Mouse (Mus musculus): ENCODE data around the gene Psma7. TPM values are rescaled to one million over a fixed set of nuclear protein-coding genes. Genes with fewer than 3 reads are reported as not detected.
A peak's percentile ranks its signal among the peaks of the same experiment; 100 is the strongest.

The Psma7 gene
- polyA plus RNA-seq (2015; fragmentation: Nextera tagmentation; extraction: Ambion mirVana) = 423 and 444 TPM in 2 replicates

DNA sequence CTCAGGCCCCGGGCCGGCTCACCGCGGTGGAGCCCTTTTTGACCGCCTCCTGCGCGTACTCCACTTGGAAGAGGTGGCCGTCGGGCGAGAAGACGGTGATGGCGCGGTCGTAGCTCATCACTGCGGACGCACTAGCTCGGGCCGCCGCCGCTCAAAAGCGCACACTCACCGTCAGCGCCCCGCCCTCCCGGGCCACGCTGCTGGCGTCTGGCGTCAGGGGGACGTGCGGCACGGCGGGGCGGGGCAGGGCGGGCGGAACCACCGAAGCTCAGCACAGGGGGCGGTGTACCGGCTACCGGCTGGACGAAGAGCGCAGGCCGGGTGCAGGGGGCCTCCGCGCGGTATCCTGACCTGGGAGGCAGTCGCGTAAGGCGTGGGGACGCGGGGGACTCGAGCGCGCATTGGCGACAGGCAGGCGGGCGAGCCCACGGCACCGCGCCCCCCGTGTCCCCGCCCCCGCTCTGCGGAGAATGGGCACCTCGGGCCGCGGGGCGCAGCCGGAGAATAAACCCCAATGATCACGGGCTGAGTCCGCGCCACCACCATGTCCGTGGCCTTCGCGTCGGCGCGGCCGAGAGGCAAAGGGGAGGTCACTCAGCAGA is at the start of gene Psma7, which contains the start of gene Ss18l1:
Psma7 (minus strand) TSS at position 178 of the 602 bp plus-strand sequence.
Ss18l1 (plus strand) TSS at position 254 of the 602 bp plus-strand sequence.
- peak within 1 kb of the TSS; percentile 73 for H3K9ac ChIP-seq (ENCODE audit: low read depth, low read length)
- H3K27ac ChIP-seq (ENCODE audit: low read depth, low read length) = peak within 1 kb of the TSS; percentile 89
- H3K4me2 ChIP-seq (replicated peaks; ENCODE audit: low read depth) = peak within 1 kb of the TSS; percentile 98
- TF ChIP-seq CTCF (IDR thresholded peaks at IDR 0.05; ENCODE audit: low read depth) = peak; percentile 52
- H3K27me3 ChIP-seq (replicated peaks; ENCODE audit: control insufficient read depth, insufficient read depth, low read length) = no peaks in the 10 kb centered on the region
- H3K4me3 ChIP-seq (ENCODE audit: low read depth, low read length) = peak within 1 kb of the TSS; percentile 99
- peak; percentile 94 for ATAC-seq
- H3K36me3 ChIP-seq (ENCODE audit: control insufficient read depth, insufficient read depth) = peaks cover 19% of the 10 kb centered on the region
- WGBS = under 1% methylated on average over 76 of the region's 78 CpGs
- H3K4me1 ChIP-seq (replicated peaks; ENCODE audit: control insufficient read depth, insufficient read depth, low read length) = peaks cover 5% of the 10 kb centered on the region; the same call in 1 of the 2 replicates
- no peaks in the 10 kb centered on the region for H3K9me3 ChIP-seq (ENCODE audit: control insufficient read depth)

DNA sequence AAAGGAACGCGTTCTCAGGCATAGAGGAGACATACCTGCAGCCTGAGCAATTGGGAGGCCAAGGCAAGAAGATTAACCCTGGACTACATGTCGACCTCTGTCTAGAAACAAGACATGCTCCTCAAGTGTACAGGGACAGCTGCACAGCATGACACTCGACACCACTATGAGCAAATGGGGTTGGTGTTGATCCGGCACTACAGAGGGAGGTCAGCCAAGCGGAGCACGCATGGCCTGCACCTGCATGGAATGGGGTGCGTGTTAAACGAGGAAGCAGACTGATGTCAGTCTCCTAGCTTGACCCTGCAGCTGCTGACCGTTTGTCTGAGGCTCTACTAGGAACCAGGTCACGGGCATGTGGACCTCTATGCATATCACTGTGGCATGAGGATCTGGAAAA is 48.1 kb upstream of the Psma7 start:
- ATAC-seq = no peak
- no peak overlapping the region for H3K27ac ChIP-seq (ENCODE audit: low read depth, low read length)
- no peak overlapping the region for H3K4me2 ChIP-seq (replicated peaks; ENCODE audit: low read depth)
- 67% methylated on average over 11 of the region's 11 CpGs for WGBS
- no peak overlapping the region for H3K4me3 ChIP-seq (ENCODE audit: low read depth, low read length)
- no peaks in the 10 kb centered on the region for H3K36me3 ChIP-seq (ENCODE audit: control insufficient read depth, insufficient read depth)
- no peaks in the 10 kb centered on the region for H3K27me3 ChIP-seq (replicated peaks; ENCODE audit: control insufficient read depth, insufficient read depth, low read length)
- no peak for TF ChIP-seq CTCF (IDR thresholded peaks at IDR 0.05; ENCODE audit: low read depth)
- no peaks in the 10 kb centered on the region for H3K9me3 ChIP-seq (ENCODE audit: control insufficient read depth)
- H3K4me1 ChIP-seq (replicated peaks; ENCODE audit: control insufficient read depth, insufficient read depth, low read length) = no peaks in the 10 kb centered on the region
- H3K9ac ChIP-seq (ENCODE audit: low read depth, low read length) = no peak overlapping the region

DNA sequence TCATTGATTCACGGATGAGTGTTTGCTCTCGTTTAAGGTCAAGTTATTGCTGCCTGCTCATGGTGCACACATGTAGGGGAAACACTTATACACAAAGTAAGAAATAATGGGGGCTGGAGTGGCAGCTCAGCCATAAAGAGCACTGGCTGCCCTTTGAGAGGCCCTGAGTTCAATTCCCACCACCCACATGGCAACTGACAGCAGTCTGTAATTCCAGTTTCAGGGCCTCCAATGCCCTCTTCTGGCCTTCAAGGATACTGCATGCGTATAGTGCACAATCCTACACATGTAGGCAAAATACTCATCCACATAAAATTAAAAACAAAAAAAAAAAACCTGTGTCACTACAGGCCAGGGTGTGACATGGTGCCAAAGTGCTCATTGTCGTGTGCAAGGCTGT is 45.2 kb upstream of the Psma7 start:
- Histone ChIP-seq H3K27ac (ENCODE audit: low read depth, low read length) (no peak overlapping the region), H3K4me3 (ENCODE audit: low read depth, low read length) (no peak overlapping the region), H3K9me3 (ENCODE audit: control insufficient read depth) (no peaks in the 10 kb centered on the region), H3K36me3 (ENCODE audit: control insufficient read depth, insufficient read depth) (peaks cover 9% of the 10 kb centered on the region), H3K4me2 (replicated peaks; ENCODE audit: low read depth) (no peak overlapping the region), H3K9ac (ENCODE audit: low read depth, low read length) (no peak overlapping the region), H3K27me3 (replicated peaks; ENCODE audit: control insufficient read depth, insufficient read depth, low read length) (no peaks in the 10 kb centered on the region), H3K4me1 (replicated peaks; ENCODE audit: control insufficient read depth, insufficient read depth, low read length) (no peaks in the 10 kb centered on the region)
- TF ChIP-seq CTCF (IDR thresholded peaks at IDR 0.05; ENCODE audit: low read depth) = peak; percentile 31
- no peak for ATAC-seq
- 86% methylated on average over 4 of the region's 4 CpGs for WGBS

DNA sequence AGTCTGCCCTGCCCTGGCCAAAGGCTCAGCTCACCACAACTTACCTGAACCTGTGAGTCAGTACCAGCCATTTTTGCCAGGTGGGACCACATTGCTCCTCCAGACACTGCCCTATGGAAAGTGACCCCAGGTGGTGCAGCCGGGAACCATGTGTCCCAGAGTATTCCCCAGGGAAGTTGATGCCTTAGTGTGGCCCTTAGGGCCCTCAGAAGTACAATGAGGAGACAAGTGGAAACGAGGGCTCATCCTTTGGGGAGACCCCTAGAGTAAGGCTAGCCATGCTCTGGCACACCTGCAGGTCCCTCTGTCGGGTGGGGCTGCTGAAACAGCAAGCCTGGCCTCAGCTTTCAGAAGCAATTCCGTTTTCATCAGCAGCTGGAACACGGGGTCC is 44.4 kb upstream of the Psma7 start:
- WGBS = 84% methylated on average over 5 of the region's 5 CpGs
- H3K36me3 ChIP-seq (ENCODE audit: control insufficient read depth, insufficient read depth) = peaks cover 14% of the 10 kb centered on the region
- H3K27me3 ChIP-seq (replicated peaks; ENCODE audit: control insufficient read depth, insufficient read depth, low read length) = no peaks in the 10 kb centered on the region
- H3K27ac ChIP-seq (ENCODE audit: low read depth, low read length) = no peak overlapping the region
- H3K4me2 ChIP-seq (replicated peaks; ENCODE audit: low read depth) = no peak overlapping the region
- H3K9ac ChIP-seq (ENCODE audit: low read depth, low read length) = no peak overlapping the region
- TF ChIP-seq CTCF (IDR thresholded peaks at IDR 0.05; ENCODE audit: low read depth) = no peak
- H3K4me1 ChIP-seq (replicated peaks; ENCODE audit: control insufficient read depth, insufficient read depth, low read length) = no peaks in the 10 kb centered on the region
- no peak for ATAC-seq
- no peaks in the 10 kb centered on the region for H3K9me3 ChIP-seq (ENCODE audit: control insufficient read depth)
- no peak overlapping the region for H3K4me3 ChIP-seq (ENCODE audit: low read depth, low read length)

DNA sequence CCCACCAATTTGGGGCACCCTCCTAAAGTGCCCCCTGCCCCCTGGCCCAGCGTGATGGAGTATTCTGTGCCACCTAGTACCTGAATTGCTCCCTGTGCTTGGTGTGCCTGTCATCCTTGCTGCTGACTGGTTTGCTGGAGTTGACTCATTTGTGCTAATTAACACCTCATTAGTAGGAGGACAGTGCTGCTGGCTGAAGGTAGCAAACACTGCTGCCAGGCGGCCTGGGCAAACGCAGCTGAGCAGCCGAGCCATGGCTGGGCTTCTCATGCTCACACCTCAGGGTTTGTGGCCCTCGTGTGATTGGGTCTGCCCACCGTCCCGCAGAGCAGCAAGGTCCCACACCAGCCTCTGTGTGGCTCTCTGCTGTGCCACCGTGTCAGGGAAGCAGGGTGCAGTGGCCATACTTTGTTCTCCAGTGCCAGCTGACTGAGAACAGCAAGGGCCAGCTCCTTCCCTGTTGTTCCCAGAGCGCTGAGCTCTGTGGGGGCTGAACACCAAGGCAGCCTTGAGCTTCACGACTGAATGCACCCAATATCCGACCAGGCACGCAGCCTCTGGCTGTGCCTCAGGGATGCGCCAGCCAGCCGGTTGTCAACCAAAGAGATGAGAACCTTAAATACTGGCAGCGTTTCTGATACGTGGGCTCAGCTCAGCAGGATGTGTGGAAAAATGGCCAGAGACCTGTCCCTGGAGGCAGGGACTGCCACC is 43.8 kb upstream of the Psma7 start:
- WGBS = 78% methylated on average over 16 of the region's 16 CpGs
- ATAC-seq = no peak
- H3K9ac ChIP-seq (ENCODE audit: low read depth, low read length) = no peak overlapping the region

DNA sequence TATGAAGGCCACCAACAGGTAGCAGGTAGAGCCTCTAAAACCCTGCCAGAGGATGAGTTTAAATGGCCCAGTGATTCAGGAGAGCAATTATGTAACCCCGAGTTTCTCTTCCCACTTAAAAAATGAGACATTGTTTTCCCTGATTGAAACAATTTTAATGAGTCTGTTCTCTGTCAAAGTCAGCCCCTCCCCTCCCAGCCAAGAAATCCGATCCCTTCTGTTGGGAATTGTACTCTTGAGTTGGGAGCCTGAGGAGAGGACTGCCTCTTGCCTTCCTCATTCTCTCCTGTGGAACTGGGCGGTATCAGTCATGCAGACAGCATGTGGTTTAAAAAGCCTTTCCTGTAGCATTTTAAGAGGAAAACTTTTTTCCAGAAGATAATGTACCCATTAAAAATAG is 42.3 kb upstream of the Psma7 start:
- no peak for ATAC-seq
- H3K9me3 ChIP-seq (ENCODE audit: control insufficient read depth) = no peaks in the 10 kb centered on the region
- TF ChIP-seq CTCF (IDR thresholded peaks at IDR 0.05; ENCODE audit: low read depth) = no peak
- peaks cover 14% of the 10 kb centered on the region for H3K36me3 ChIP-seq (ENCODE audit: control insufficient read depth, insufficient read depth)
- H3K4me3 ChIP-seq (ENCODE audit: low read depth, low read length) = no peak overlapping the region
- WGBS = 40% methylated on average over 3 of the region's 3 CpGs
- no peaks in the 10 kb centered on the region for H3K27me3 ChIP-seq (replicated peaks; ENCODE audit: control insufficient read depth, insufficient read depth, low read length)
- H3K27ac ChIP-seq (ENCODE audit: low read depth, low read length) = no peak overlapping the region
- no peaks in the 10 kb centered on the region for H3K4me1 ChIP-seq (replicated peaks; ENCODE audit: control insufficient read depth, insufficient read depth, low read length)
- H3K4me2 ChIP-seq (replicated peaks; ENCODE audit: low read depth) = no peak overlapping the region
- no peak overlapping the region for H3K9ac ChIP-seq (ENCODE audit: low read depth, low read length)

More for the DNA sequence above, 43.8 kb upstream of the Psma7 start:
- H3K27me3 ChIP-seq (replicated peaks; ENCODE audit: control insufficient read depth, insufficient read depth, low read length) = no peaks in the 10 kb centered on the region
- no peak overlapping the region for H3K27ac ChIP-seq (ENCODE audit: low read depth, low read length)
- no peak overlapping the region for H3K4me2 ChIP-seq (replicated peaks; ENCODE audit: low read depth)
- H3K36me3 ChIP-seq (ENCODE audit: control insufficient read depth, insufficient read depth) = peaks cover 14% of the 10 kb centered on the region
- no peak for TF ChIP-seq CTCF (IDR thresholded peaks at IDR 0.05; ENCODE audit: low read depth)
- H3K4me3 ChIP-seq (ENCODE audit: low read depth, low read length) = no peak overlapping the region
- no peaks in the 10 kb centered on the region for H3K9me3 ChIP-seq (ENCODE audit: control insufficient read depth)
- no peaks in the 10 kb centered on the region for H3K4me1 ChIP-seq (replicated peaks; ENCODE audit: control insufficient read depth, insufficient read depth, low read length)

All from intestine, postnatal 0 days (tissue).